Mouse (Mus musculus) stomach, postnatal 0 days (tissue): ENCODE results near the gene Zbtb16. TPM values are rescaled to one million over a fixed set of nuclear protein-coding genes. Genes with fewer than 3 reads are reported as not detected.

Experiments
- ATAC-seq: fragments of 200-750 bp; cut with Nextera tagmentation; 2 replicates; pipeline ENCODE4 v1.8.0; 2017; ENCODE audit not compliant: low FRiP score, low TSS enrichment
- DNase-seq: peaks from one replicate; pipeline ENCODE4 v3.0.0-alpha.2; 2016; ENCODE audit warnings: low spot score
- H3K27ac ChIP-seq: fragments of 300-500 bp; sonication (generic); replicated peaks from 2 replicates; pipeline ENCODE4 v1.5.1; 2014; ENCODE audit warnings: mild to moderate bottlenecking, control low read depth
- H3K27me3 ChIP-seq: fragments of 300-500 bp; sonication (generic); 2 replicates; pipeline ENCODE4 v1.6.1; 2014; ENCODE audit warnings: low read length; ENCODE audit not compliant: control insufficient read depth, insufficient read depth
- H3K36me3 ChIP-seq: fragments of 300-500 bp; sonication (generic); 2 replicates; pipeline ENCODE4 v1.6.1; 2014; ENCODE audit warnings: low read length, mixed read lengths; ENCODE audit not compliant: control insufficient read depth, insufficient read depth
- H3K4me1 ChIP-seq: fragments of 300-500 bp; sonication (generic); replicated peaks from 2 replicates; pipeline ENCODE4 v1.6.1; 2014; ENCODE audit warnings: antibody characterized with exemption; ENCODE audit not compliant: control insufficient read depth, insufficient read depth
- H3K4me2 ChIP-seq: fragments of 300-500 bp; sonication (generic); replicated peaks from 2 replicates; pipeline ENCODE4 v1.6.1; 2014; ENCODE audit warnings: low read depth, mild to moderate bottlenecking, control low read depth, moderate library complexity
- H3K4me3 ChIP-seq: fragments of 300-500 bp; sonication (generic); 2 replicates; pipeline ENCODE4 v1.5.1; 2014; ENCODE audit warnings: low read depth, low read length, control low read depth
- H3K9ac ChIP-seq: fragments of 300-500 bp; sonication (generic); 2 replicates; pipeline ENCODE4 v1.6.1; 2014; ENCODE audit warnings: mild to moderate bottlenecking, low read length, control low read depth, mixed read lengths
- H3K9me3 ChIP-seq: fragments of 300-500 bp; sonication (generic); 2 replicates; pipeline ENCODE4 v1.6.1; 2016; ENCODE audit warnings: low read length; ENCODE audit not compliant: control insufficient read depth
- CTCF ChIP-seq: IDR thresholded peaks from 2 replicates; pipeline ENCODE4 v1.5.1; 2016; ENCODE audit warnings: antibody characterized with exemption, low read depth, mild to moderate bottlenecking, moderate library complexity
- EP300 ChIP-seq: optimal IDR thresholded peaks from 2 replicates; pipeline ENCODE3; 2016; ENCODE audit warnings: antibody characterized with exemption
- WGBS: fragments of 180-500 bp; shearing (Covaris S2); extraction: QIAGEN DNeasy Blood & Tissue Kit; methylation state at CpG from one replicate; pipeline ENCODE4 v1.1.7; 2014; 5-methylcytosine and 5-hydroxymethylcytosine counted together
- polyA plus RNA-seq: library from polyadenylated mRNA; unstranded; fragments of >200 nt; fragmentation: Nextera tagmentation; extraction: Ambion mirVana; gene quantifications from 2 replicates; pipeline ENCODE4 v1.2.1, GENCODE M21; 2015

Gene Zbtb16
- polyA plus RNA-seq, 1 experiment from 2014 or later = 1.7 TPM

GRCm38 (mm10) chr9:48733817-48734544 is 102.0 kb downstream of the Zbtb16 start:
- WGBS = 32% methylated on average over 13 of the region's 13 CpGs
- no peaks in the 10 kb centered on the region for H3K9me3 ChIP-seq
- no peaks in the 10 kb centered on the region for H3K27me3 ChIP-seq
- ATAC-seq (no peak; the same call in 1 of the 2 replicates), DNase-seq (no peak)
- no peak overlapping the region for H3K9ac ChIP-seq
- TF ChIP-seq EP300 = peak; percentile 71
- TF ChIP-seq CTCF = no peak
- no peak overlapping the region for H3K4me3 ChIP-seq
- no peak overlapping the region for H3K4me2 ChIP-seq
- H3K4me1 ChIP-seq = peaks cover 9% of the 10 kb centered on the region; the same call in 1 of the 2 replicates
- H3K27ac ChIP-seq = peak overlapping the region; percentile 92
- H3K36me3 ChIP-seq = no peaks in the 10 kb centered on the region

- Histone ChIP-seq H3K4me2 (no peak overlapping the region), H3K9ac (peak overlapping the region; percentile 18; the same call in 1 of the 2 replicates), H3K36me3 (no peaks in the 10 kb centered on the region), H3K4me1 (peaks cover 9% of the 10 kb centered on the region; the same call in 1 of the 2 replicates), H3K27me3 (no peaks in the 10 kb centered on the region), H3K4me3 (no peak overlapping the region), H3K9me3 (no peaks in the 10 kb centered on the region), H3K27ac (peak overlapping the region; percentile 67)
- WGBS = 49% methylated on average over 6 of the region's 6 CpGs
- DNase-seq (no peak), ATAC-seq (no peak)
- no peak for TF ChIP-seq EP300
- no peak for TF ChIP-seq CTCF
These were observed 102.9 kb downstream of the Zbtb16 start for GRCm38 (mm10) chr9:48733083-48733482.

- Histone ChIP-seq H3K4me1 (peaks cover 9% of the 10 kb centered on the region; the same call in 1 of the 2 replicates), H3K9me3 (no peaks in the 10 kb centered on the region), H3K27me3 (no peaks in the 10 kb centered on the region)
These were observed 104.1 kb downstream of the Zbtb16 start for GRCm38 (mm10) chr9:48731651-48732536.

GRCm38 (mm10) chr9:48730446-48730979 is 105.5 kb downstream of the Zbtb16 start:
- H3K27ac ChIP-seq = no peak overlapping the region
- DNase-seq (no peak), ATAC-seq (no peak)
- H3K27me3 ChIP-seq = no peaks in the 10 kb centered on the region
- no peak overlapping the region for H3K9ac ChIP-seq
- peaks cover 9% of the 10 kb centered on the region; the same call in 1 of the 2 replicates for H3K4me1 ChIP-seq
- no peak for TF ChIP-seq EP300
- no peak for TF ChIP-seq CTCF
- 91% methylated on average over 10 of the region's 10 CpGs for WGBS
- no peak overlapping the region for H3K4me3 ChIP-seq
- no peaks in the 10 kb centered on the region for H3K9me3 ChIP-seq
- H3K36me3 ChIP-seq = 0 out of 2 replicates have a peak, but pooled peaks cover 2% of the 10 kb centered on the region
- H3K4me2 ChIP-seq = no peak overlapping the region

More at GRCm38 (mm10) chr9:48731651-48732536, 104.1 kb downstream of the Zbtb16 start:
- TF ChIP-seq CTCF = no peak
- no peak for TF ChIP-seq EP300
- Histone ChIP-seq H3K4me3 (no peak overlapping the region), H3K9ac (no peak overlapping the region), H3K27ac (no peak overlapping the region), H3K4me2 (no peak overlapping the region), H3K36me3 (0 out of 2 replicates have a peak, but pooled peaks cover 2% of the 10 kb centered on the region)
- ATAC-seq (no peak), DNase-seq (no peak)
- WGBS = 93% methylated on average over 8 of the region's 8 CpGs

GRCm38 (mm10) chr9:48729471-48729870 is 106.6 kb downstream of the Zbtb16 start:
- Histone ChIP-seq H3K4me2 (no peak overlapping the region), H3K9me3 (no peaks in the 10 kb centered on the region), H3K36me3 (0 out of 2 replicates have a peak, but pooled peaks cover 2% of the 10 kb centered on the region), H3K4me3 (no peak overlapping the region), H3K27me3 (no peaks in the 10 kb centered on the region), H3K27ac (no peak overlapping the region), H3K9ac (no peak overlapping the region), H3K4me1 (peaks cover 9% of the 10 kb centered on the region; the same call in 1 of the 2 replicates)
- DNase-seq (no peak), ATAC-seq (no peak)
- 75% methylated on average over 3 of the region's 3 CpGs for WGBS
- TF ChIP-seq CTCF (no peak), EP300 (no peak)
